Mouse (Mus musculus) myocyte (in vitro differentiated cells): ENCODE measurements around the gene Cttnbp2nl. TPM values are rescaled to one million over a fixed set of nuclear protein-coding genes. Genes with fewer than 3 reads are reported as not detected.

Experiments used
- H3K27me3 ChIP-seq: one replicate; pipeline ENCODE4 v1.6.1; 2011; ENCODE audit not compliant: control insufficient read depth, insufficient read depth, insufficient read length
- H3K36me3 ChIP-seq: one replicate; pipeline ENCODE4 v1.6.1; 2011; ENCODE audit not compliant: control insufficient read depth, insufficient read depth
- H3K4me2 ChIP-seq: one replicate; pipeline ENCODE4 v1.6.1; 2011; ENCODE audit warnings: low read depth, control low read depth
- H3K4me3 ChIP-seq: one replicate; pipeline ENCODE4 v1.5.1; 2011; ENCODE audit warnings: mild to moderate bottlenecking, control low read depth, moderate library complexity
- H3K79me2 ChIP-seq: one replicate; pipeline ENCODE4 v1.6.1; 2011; ENCODE audit not compliant: control insufficient read depth, insufficient read depth
- H3ac ChIP-seq: one replicate; pipeline ENCODE4 v1.6.1; 2011; ENCODE audit not compliant: control insufficient read depth, insufficient read length
- CEBPB ChIP-seq: IDR thresholded peaks from 2 replicates; pipeline ENCODE4 v1.6.1; 2011; ENCODE audit warnings: mild to moderate bottlenecking, moderate library complexity; ENCODE audit not compliant: poor library complexity, insufficient read depth, severe bottlenecking
- E2F4 ChIP-seq: IDR thresholded peaks from one replicate; pipeline ENCODE4 v1.6.1; 2011; ENCODE audit warnings: mild to moderate bottlenecking, control low read depth, moderate library complexity; ENCODE audit not compliant: insufficient read depth
- MAX ChIP-seq: IDR thresholded peaks from one replicate; pipeline ENCODE4 v1.6.1; 2011; ENCODE audit warnings: low read depth, mild to moderate bottlenecking, control low read depth
- MYOD1 ChIP-seq, 3 experiments: IDR thresholded peaks; one replicate each; pipeline ENCODE4 v1.6.1; 2011; ENCODE audit warnings: control low read depth in 2 of 3, low read depth in 2 of 3, mild to moderate bottlenecking in 2 of 3, moderate library complexity in 1 of 3; ENCODE audit not compliant: insufficient read length in 2 of 3, control insufficient read depth in 1 of 3
- MYOG ChIP-seq, 3 experiments: IDR thresholded peaks; one replicate each; pipeline ENCODE4 v1.6.1; 2011; ENCODE audit warnings: control low read depth in 2 of 3, low read depth in 2 of 3, mild to moderate bottlenecking in 2 of 3; ENCODE audit not compliant: insufficient read length in 2 of 3, control insufficient read depth in 1 of 3, insufficient read depth in 1 of 3
- POLR2A ChIP-seq: IDR thresholded peaks from one replicate; pipeline ENCODE4 v1.6.1; 2011; ENCODE audit warnings: low read depth, mild to moderate bottlenecking, control low read depth, moderate library complexity; ENCODE audit not compliant: insufficient read length
- POLR2AphosphoS2 ChIP-seq: IDR thresholded peaks from one replicate; pipeline ENCODE4 v1.6.1; 2011; ENCODE audit warnings: low read depth, control low read depth; ENCODE audit not compliant: insufficient read length
- REST ChIP-seq: IDR thresholded peaks from one replicate; pipeline ENCODE4 v1.6.1; 2011; ENCODE audit warnings: mild to moderate bottlenecking, control low read depth, moderate library complexity; ENCODE audit not compliant: insufficient read depth, insufficient read length
- SRF ChIP-seq: IDR thresholded peaks from one replicate; pipeline ENCODE4 v1.6.1; 2011; ENCODE audit warnings: low read depth; ENCODE audit not compliant: control insufficient read depth, insufficient read length
- TCF12 ChIP-seq: IDR thresholded peaks from one replicate; pipeline ENCODE4 v1.6.1; 2011; ENCODE audit warnings: mild to moderate bottlenecking, control low read depth; ENCODE audit not compliant: poor library complexity, insufficient read depth, severe bottlenecking
- TCF3 ChIP-seq: IDR thresholded peaks from one replicate; pipeline ENCODE4 v1.6.1; 2011; ENCODE audit warnings: low read depth, control low read depth; ENCODE audit not compliant: insufficient read length
- USF1 ChIP-seq: IDR thresholded peaks from one replicate; pipeline ENCODE4 v1.6.1; 2011; ENCODE audit warnings: low read depth, mild to moderate bottlenecking, control low read depth, moderate library complexity
- polyA plus RNA-seq: library from polyadenylated mRNA; unstranded; fragments of >200 nt; fragmentation: generic; extraction: Trizol; gene quantifications from one replicate; pipeline ENCODE4 v1.2.1, GENCODE M21; 2012; ENCODE audit warnings: missing spikeins

The Cttnbp2nl gene
- polyA plus RNA-seq, 1 experiment: 8.9 TPM

DNA sequence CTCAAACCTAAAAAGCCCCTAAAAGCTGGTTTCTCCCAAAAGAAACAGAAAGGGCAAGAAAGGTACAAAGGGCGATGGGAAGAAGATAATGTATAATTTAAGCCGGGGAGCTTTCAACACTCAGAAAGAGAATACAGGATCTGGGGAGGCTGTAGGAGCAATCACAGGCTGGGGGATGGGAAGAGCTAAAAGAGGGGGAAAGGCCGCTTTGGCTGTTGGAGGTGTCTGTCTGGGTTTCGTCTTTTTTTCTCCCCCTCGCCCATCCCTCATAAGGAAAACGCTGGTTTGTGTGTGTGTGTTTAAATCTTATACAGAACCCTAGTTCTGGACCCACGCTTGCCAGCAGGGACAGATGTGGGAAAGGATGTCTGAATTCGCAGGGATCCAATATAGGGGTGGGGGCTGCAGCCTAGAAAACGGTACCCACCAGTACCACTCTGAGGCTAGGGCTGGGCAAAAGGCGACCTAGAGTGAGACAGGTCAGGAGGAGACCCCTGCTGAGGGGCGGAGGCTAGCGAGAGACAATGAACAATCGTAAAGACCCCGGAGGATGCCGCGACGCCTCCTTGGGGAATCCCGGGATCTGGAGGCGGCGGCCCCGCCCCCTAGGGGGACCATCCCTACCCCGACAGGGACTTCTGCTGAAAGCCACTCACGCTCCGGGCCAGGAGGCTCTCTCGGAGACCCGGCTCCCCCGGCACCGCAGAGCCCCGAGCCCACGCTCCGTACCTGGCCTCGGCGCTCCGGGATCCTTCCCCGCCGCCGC lies 592 bp downstream of the Cttnbp2nl start:
- TF ChIP-seq REST: no peak
- TF ChIP-seq POLR2A: peak; percentile 61
- peaks cover 52% of the 10 kb centered on the region for H3K79me2 ChIP-seq
- H3K27me3 ChIP-seq: no peaks in the 10 kb centered on the region
- peak overlapping the region; percentile 87 for H3K4me2 ChIP-seq
- H3K4me3 ChIP-seq: peak overlapping the region; percentile 82
- peak overlapping the region; percentile 63 for H3ac ChIP-seq
- H3K36me3 ChIP-seq: no peaks in the 10 kb centered on the region

DNA sequence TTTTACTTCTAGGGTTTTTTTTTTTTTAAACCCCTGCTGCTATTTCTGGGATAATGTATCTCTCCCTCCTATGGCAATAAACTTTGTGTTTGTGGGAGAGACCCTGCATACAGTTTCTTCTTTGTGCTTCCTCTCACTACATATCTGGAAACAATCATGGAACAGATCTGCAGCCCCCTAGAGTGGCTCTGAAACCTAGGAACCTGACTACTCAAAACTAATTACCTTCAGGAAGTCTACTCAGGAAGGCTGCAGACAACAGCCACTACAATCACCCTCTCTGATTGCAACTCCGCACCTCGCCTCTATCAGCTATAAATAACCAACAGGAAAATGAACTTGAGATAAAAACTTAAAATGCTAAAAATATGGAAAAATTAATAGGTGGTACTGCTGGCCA lies 1.8 kb downstream of the Cttnbp2nl start:
- H3K79me2 ChIP-seq: peaks cover 65% of the 10 kb centered on the region
- H3K4me3 ChIP-seq: peak overlapping the region; percentile 82
- H3K36me3 ChIP-seq: no peaks in the 10 kb centered on the region
- TF ChIP-seq POLR2A (no peak), REST (no peak), MYOG (IDR thresholded peaks at IDR 0.05; ENCODE audit: control insufficient read depth in 1 of 3, insufficient read depth in 1 of 3, insufficient read length in 2 of 3, low read depth in 2 of 3) (no peak), TCF12 (no peak), CEBPB (no peak)
- no peaks in the 10 kb centered on the region for H3K27me3 ChIP-seq
- H3K4me2 ChIP-seq: peak overlapping the region; percentile 87
- H3ac ChIP-seq: no peak overlapping the region

DNA sequence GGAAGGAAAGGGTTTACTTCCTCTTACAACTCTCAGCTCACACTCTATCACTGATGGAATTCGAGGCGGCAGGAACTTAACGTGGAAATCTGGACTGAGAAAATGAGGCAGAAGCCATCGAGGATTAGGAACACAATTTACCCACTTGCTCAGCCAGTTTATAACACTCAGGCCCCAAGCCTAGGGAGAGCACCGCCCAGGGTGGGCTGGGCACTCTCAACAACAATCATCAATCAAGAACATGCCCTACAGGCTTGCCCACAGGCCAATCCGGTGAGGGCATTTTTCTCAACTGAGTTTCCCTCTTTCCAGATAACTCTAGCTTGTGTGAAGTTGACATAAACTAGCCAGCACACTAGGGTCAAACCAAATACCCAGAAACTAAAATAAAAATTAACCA lies 3.1 kb downstream of the Cttnbp2nl start:
- Histone ChIP-seq H3K79me2 (peaks cover 77% of the 10 kb centered on the region), H3ac (no peak overlapping the region), H3K27me3 (no peaks in the 10 kb centered on the region), H3K4me2 (no peak overlapping the region), H3K4me3 (no peak overlapping the region), H3K36me3 (no peaks in the 10 kb centered on the region)
- no peak for TF ChIP-seq POLR2A
- TF ChIP-seq MYOD1 (IDR thresholded peaks at IDR 0.05; ENCODE audit: control insufficient read depth in 1 of 3, insufficient read length in 2 of 3, low read depth in 2 of 3): no peak
- no peak for TF ChIP-seq MAX
- no peak for TF ChIP-seq TCF3
- TF ChIP-seq POLR2AphosphoS2: no peak
- no peak for TF ChIP-seq TCF12
- no peak for TF ChIP-seq USF1

DNA sequence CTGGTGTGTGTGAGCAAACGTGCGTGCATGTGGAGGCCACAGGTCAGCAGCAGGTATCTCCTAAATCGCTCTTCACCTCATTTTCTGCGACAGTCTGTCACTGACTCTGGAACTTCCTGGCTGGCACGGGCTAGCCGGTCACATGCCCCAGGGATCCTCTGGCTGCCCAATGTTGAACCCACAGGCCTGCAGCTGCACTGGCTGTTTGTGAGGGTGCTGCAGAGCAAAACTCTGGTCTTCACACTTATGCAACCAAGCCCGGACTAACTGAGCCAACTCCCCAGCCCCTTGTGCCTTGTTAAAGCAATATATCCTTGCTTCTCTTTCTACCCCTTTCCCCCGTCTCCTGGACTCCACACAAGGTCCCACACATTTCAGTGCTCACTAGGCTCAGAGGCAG lies 5.3 kb downstream of the Cttnbp2nl start:
- Histone ChIP-seq H3K79me2 (peaks cover 100% of the 10 kb centered on the region), H3K4me2 (no peak overlapping the region), H3K4me3 (no peak overlapping the region), H3ac (no peak overlapping the region), H3K27me3 (no peaks in the 10 kb centered on the region), H3K36me3 (no peaks in the 10 kb centered on the region)
- TF ChIP-seq TCF3 (no peak), POLR2AphosphoS2 (no peak), MYOG (IDR thresholded peaks at IDR 0.05; ENCODE audit: control insufficient read depth in 1 of 3, insufficient read depth in 1 of 3, insufficient read length in 2 of 3, low read depth in 2 of 3) (no peak), USF1 (no peak), REST (no peak), MYOD1 (IDR thresholded peaks at IDR 0.05; ENCODE audit: control insufficient read depth in 1 of 3, insufficient read length in 2 of 3, low read depth in 2 of 3) (no peak), SRF (no peak), POLR2A (no peak)

DNA sequence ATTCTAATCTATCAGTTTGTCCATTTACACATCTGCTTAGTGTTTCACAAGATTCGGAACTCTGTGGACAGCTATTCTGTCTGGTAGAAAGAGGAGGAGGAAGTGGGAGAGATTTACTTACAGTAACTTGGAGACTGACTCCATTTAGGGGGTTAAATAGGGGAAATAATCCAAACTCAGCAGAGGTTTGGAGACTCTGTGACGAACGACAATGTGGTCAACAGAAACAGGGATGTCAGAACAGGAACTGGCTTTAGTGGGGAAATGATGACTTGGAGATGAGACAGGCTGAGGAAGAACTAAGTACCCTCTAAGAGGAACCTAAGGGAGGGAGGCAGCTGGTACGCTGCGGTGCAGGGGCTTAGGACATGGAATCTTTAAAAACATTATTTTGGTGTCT lies 6.1 kb downstream of the Cttnbp2nl start:
- no peak for TF ChIP-seq POLR2A
- no peak for TF ChIP-seq POLR2AphosphoS2
- no peak for TF ChIP-seq MYOD1 (IDR thresholded peaks at IDR 0.05; ENCODE audit: control insufficient read depth in 1 of 3, insufficient read length in 2 of 3, low read depth in 2 of 3)
- no peak for TF ChIP-seq CEBPB
- no peak for TF ChIP-seq TCF12
- no peak for TF ChIP-seq SRF
- TF ChIP-seq E2F4: no peak
- no peak for TF ChIP-seq MAX
- TF ChIP-seq TCF3: no peak
- no peak for TF ChIP-seq REST
- TF ChIP-seq USF1: no peak
- no peak for TF ChIP-seq MYOG (IDR thresholded peaks at IDR 0.05; ENCODE audit: control insufficient read depth in 1 of 3, insufficient read depth in 1 of 3, insufficient read length in 2 of 3, low read depth in 2 of 3)
- H3ac ChIP-seq: no peak overlapping the region
- no peaks in the 10 kb centered on the region for H3K36me3 ChIP-seq
- H3K4me2 ChIP-seq: no peak overlapping the region
- peaks cover 100% of the 10 kb centered on the region for H3K79me2 ChIP-seq
- H3K27me3 ChIP-seq: no peaks in the 10 kb centered on the region
- H3K4me3 ChIP-seq: no peak overlapping the region

DNA sequence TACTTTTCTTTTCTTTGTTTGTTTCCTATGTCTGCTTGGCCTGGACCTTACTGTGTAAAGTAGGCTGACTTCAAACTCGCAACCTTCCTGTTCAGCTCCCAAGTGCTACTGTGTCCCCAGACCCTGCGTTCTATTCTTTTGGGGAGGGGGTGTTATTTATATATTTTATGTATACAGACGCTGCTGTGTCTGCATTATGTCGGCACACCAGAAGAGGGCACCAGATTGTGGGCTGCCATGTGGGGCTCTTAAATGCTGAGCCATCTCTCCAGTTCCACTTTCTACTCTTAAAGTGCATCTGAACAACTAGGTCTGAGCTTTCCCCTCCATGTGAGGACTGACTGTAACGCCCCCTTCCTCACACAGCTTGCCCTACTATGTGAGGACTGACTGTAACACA lies 9.2 kb downstream of the Cttnbp2nl start:
- Histone ChIP-seq H3K36me3 (peaks cover under 1% of the 10 kb centered on the region), H3K4me3 (no peak overlapping the region), H3ac (no peak overlapping the region), H3K79me2 (peaks cover 100% of the 10 kb centered on the region), H3K27me3 (no peaks in the 10 kb centered on the region), H3K4me2 (no peak overlapping the region)
- no peak for TF ChIP-seq MYOG (IDR thresholded peaks at IDR 0.05; ENCODE audit: control insufficient read depth in 1 of 3, insufficient read depth in 1 of 3, insufficient read length in 2 of 3, low read depth in 2 of 3)
- TF ChIP-seq TCF3: no peak
- TF ChIP-seq POLR2A: no peak
- no peak for TF ChIP-seq E2F4
